In genomic region chr12:105720196-105720595, GRCm38 (mm10) we compare ENCODE assay signal across 30 mouse cellular contexts. TPM values are rescaled to one million over a fixed set of nuclear protein-coding genes. Genes with fewer than 3 reads are reported as not detected.
"Had no signal": no experiment of that assay in that cellular context is flagged by ENCODE, and none has a peak within 500 bp of the region (broad histone marks: within the 10 kb centered on the region; RNA-seq: fewer than 3 reads in every experiment).

No protein-coding gene starts in this region.

- H3K4me1 ChIP-seq: limb, embryonic 10.5 days; limb, embryonic 15.5 days; lung, embryonic 15.5 days had no signal

- H3K36me3 ChIP-seq: limb, embryonic 10.5 days; limb, embryonic 12.5 days; limb, embryonic 13.5 days; limb, embryonic 15.5 days; liver, embryonic 12.5 days; liver, embryonic 13.5 days; liver, embryonic 15.5 days; lung, embryonic 15.5 days; midbrain, embryonic 10.5 days; midbrain, embryonic 12.5 days; midbrain, embryonic 13.5 days; midbrain, embryonic 15.5 days had no signal

- H3K27me3 ChIP-seq: limb, embryonic 12.5 days; limb, embryonic 13.5 days; limb, embryonic 15.5 days; liver, embryonic 15.5 days; lung, embryonic 15.5 days; midbrain, embryonic 12.5 days; midbrain, embryonic 13.5 days; midbrain, embryonic 15.5 days had no signal

- H3K27ac ChIP-seq: limb, embryonic 10.5 days; limb, embryonic 12.5 days; limb, embryonic 13.5 days; limb, embryonic 15.5 days; liver, embryonic 12.5 days; liver, embryonic 13.5 days; liver, embryonic 14.5 days; liver, embryonic 15.5 days; lung, embryonic 15.5 days; macrophage; midbrain, embryonic 10.5 days; midbrain, embryonic 12.5 days had no signal

- H3K4me3 ChIP-seq: limb, embryonic 10.5 days; limb, embryonic 12.5 days; limb, embryonic 13.5 days; limb, embryonic 15.5 days; liver, embryonic 12.5 days; liver, embryonic 13.5 days; liver, embryonic 15.5 days; lung, embryonic 15.5 days; megakaryocyte, embryonic 14.5 days; midbrain, embryonic 10.5 days; midbrain, embryonic 12.5 days; midbrain, embryonic 13.5 days; midbrain, embryonic 15.5 days; myocyte had no signal

- DNase-seq: left cerebral cortex, postnatal 4 days; liver; liver, embryonic 13.5 days; liver, postnatal 0 days; lung, adult 18-20 months; lung, adult 2 months; lung, embryonic 14.5 days; lung, postnatal 10 days; lung, postnatal 14 days; lung, postnatal 36 days; lung, postnatal 4 days; midbrain, embryonic 14.5 days had no signal

RNA-seq across cellular contexts. Expression of gene Ak7, which starts 14.4 kb away (rescaled TPM):
- total RNA-seq: megakaryocyte progenitor cell, adult 5-6 weeks; monocyte, adult 5-6 weeks had no signal
- polyA plus RNA-seq: liver, adult 2 months; lung, embryonic 14.5 days; macrophage had no signal
